Mouse (Mus musculus) urinary bladder, adult 18-20 months (tissue): ENCODE measurements around the gene Ctla4.

ENCODE experiments used
- DNase-seq, 2 experiments: peaks; one replicate each; pipeline ENCODE4 v3.0.0; 2022; ENCODE audit warnings: low spot score in 2 of 2, mixed read lengths in 2 of 2

Ctla4 gene

GRCm38 (mm10) chr1:60960451-60960850 lies 73.7 kb downstream of the Ctla4 start:
- peak in 1 of 2 experiments; percentile 15 for DNase-seq

- peak in 1 of 2 experiments; percentile 34 for DNase-seq
Measured at GRCm38 (mm10) chr1:60961080-60961479, 74.3 kb downstream of the Ctla4 start.

GRCm38 (mm10) chr1:60962095-60962494 lies 75.3 kb downstream of the Ctla4 start:
- no peak for DNase-seq
